In the genomic region with DNA sequence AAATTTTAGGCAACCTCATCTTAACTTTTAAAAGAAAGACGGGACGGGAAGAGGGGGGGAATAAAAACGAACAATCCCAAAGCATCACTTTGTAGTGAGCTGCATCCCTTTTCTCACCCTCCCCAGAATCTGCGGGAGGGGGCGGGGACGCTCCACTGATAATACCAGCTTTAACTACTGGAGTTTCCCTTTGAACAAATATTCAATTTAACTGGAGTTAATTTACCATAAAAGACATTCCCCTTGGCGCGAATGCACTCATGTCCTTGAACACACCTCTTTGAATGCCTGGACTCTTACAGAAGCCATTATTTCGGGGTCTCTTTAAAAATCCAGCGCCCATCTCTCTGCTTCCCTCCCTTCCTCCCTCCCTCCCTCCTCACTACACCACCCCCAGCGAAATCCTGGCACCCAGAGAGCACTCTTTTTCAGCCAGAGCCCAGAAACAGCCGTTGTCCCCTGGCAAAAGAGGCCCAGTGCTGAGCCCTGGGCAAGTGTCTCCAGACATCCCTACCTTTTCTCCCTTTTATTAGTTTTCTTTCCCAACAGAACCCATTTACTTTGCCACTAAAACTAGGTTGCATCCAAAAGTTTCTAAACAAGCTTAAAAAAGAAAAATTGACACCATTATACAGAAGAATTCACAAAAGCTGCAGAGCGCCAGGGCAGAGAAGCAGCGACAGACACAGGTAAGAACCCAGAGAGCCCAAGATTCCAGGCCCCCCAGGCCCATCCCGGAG, we compare ENCODE assay signal across 8 mouse cellular contexts.
DNase-seq lines count a peak whose midpoint lies in the region; ATAC-seq lines count a peak whose summit lies in the region.

No protein-coding gene starts in this region.

- peak overlapping the region; percentile 86 for H3K4me3 ChIP-seq in kidney, embryonic 14.5 days (ENCODE audit: low read length)
- peak overlapping the region; percentile 85 for H3K4me3 ChIP-seq in midbrain, embryonic 11.5 days (ENCODE audit: low read depth, low read length)

- H3K9ac ChIP-seq in kidney, embryonic 14.5 days (ENCODE audit: low read depth, low read length) = peak overlapping the region; percentile 97; the same call in 1 of the 2 replicates
- H3K9ac ChIP-seq in midbrain, embryonic 11.5 days (ENCODE audit: low read length) = peak overlapping the region; percentile 96

- 8% methylated on average over 15 of the region's 15 CpGs for WGBS in kidney, embryonic 14.5 days
- 3% methylated on average over 15 of the region's 15 CpGs for WGBS in midbrain, embryonic 11.5 days

- DNase-seq in cerebellum, adult 9-10 months = peak; percentile 69
- DNase-seq in cerebellum, postnatal 4 days (ENCODE audit: low spot score in 2 of 2) = no peak
- peak; percentile 74 to 79 for DNase-seq in adrenal gland, postnatal 36 days
- peak; percentile 44 to 57 for DNase-seq in gastrocnemius, adult 8-10 months (ENCODE audit: low spot score in 2 of 2)
- peak; percentile 91 for DNase-seq in midbrain, embryonic 11.5 days (ENCODE audit: low spot score, missing footprints)
- no peak for DNase-seq in thymus, postnatal 14 days
- DNase-seq in frontal cortex, postnatal 10 days (ENCODE audit: low spot score in 2 of 2) = no peak

- H3K4me1 ChIP-seq in kidney, embryonic 14.5 days (ENCODE audit: control insufficient read depth, insufficient read depth, low read length) = peaks cover 34% of the 10 kb centered on the region
- H3K4me1 ChIP-seq in midbrain, embryonic 11.5 days (ENCODE audit: control insufficient read depth, insufficient read depth, low read length) = peaks cover 51% of the 10 kb centered on the region

- ATAC-seq in kidney, embryonic 14.5 days (ENCODE audit: low FRiP score, low TSS enrichment) = no peak
- no peak for ATAC-seq in midbrain, embryonic 11.5 days (ENCODE audit: low FRiP score)

- H3K36me3 ChIP-seq in kidney, embryonic 14.5 days (ENCODE audit: control insufficient read depth, insufficient read depth, low read length) = no peaks in the 10 kb centered on the region
- no peaks in the 10 kb centered on the region for H3K36me3 ChIP-seq in midbrain, embryonic 11.5 days (ENCODE audit: control insufficient read depth, insufficient read depth, low read length)

- no peaks in the 10 kb centered on the region for H3K9me3 ChIP-seq in kidney, embryonic 14.5 days (ENCODE audit: control insufficient read depth, low read length)
- no peaks in the 10 kb centered on the region for H3K9me3 ChIP-seq in midbrain, embryonic 11.5 days (ENCODE audit: control insufficient read depth, low read length)

- peak overlapping the region; percentile 66 for H3K4me2 ChIP-seq in kidney, embryonic 14.5 days (replicated peaks; ENCODE audit: low read depth, low read length)
- H3K4me2 ChIP-seq in midbrain, embryonic 11.5 days = peak overlapping the region; percentile 86

- H3K27ac ChIP-seq in kidney, embryonic 14.5 days (ENCODE audit: low read depth, low read length) = peak overlapping the region; percentile 98; the same call in 1 of the 2 replicates
- peak overlapping the region; percentile 98 for H3K27ac ChIP-seq in midbrain, embryonic 11.5 days (ENCODE audit: low read depth, low read length)

- no peaks in the 10 kb centered on the region for H3K27me3 ChIP-seq in kidney, embryonic 14.5 days (ENCODE audit: control insufficient read depth, insufficient read depth, low read length)
- H3K27me3 ChIP-seq in midbrain, embryonic 11.5 days (ENCODE audit: control insufficient read depth, insufficient read depth, low read length) = no peaks in the 10 kb centered on the region

Comparison
In these comparisons a context has a peak if more than half of its experiments do, and no peak if none do; other contexts are left out.
1. DNase-seq: peak in cerebellum, adult 9-10 months (single experiment), adrenal gland, postnatal 36 days (2 of 2), gastrocnemius, adult 8-10 months (2 of 2) and midbrain, embryonic 11.5 days (single experiment); none in cerebellum, postnatal 4 days (0 of 2), thymus, postnatal 14 days (single experiment) and frontal cortex, postnatal 10 days (0 of 2).